Mouse (Mus musculus) layer of hippocampus, adult 11-12 months (tissue): Measurements from ENCODE around the gene Lamc2.

Source experiments
- DNase-seq: peaks from one replicate; pipeline ENCODE4 v3.0.0; 2022; ENCODE audit warnings: low spot score

Gene Lamc2

DNA sequence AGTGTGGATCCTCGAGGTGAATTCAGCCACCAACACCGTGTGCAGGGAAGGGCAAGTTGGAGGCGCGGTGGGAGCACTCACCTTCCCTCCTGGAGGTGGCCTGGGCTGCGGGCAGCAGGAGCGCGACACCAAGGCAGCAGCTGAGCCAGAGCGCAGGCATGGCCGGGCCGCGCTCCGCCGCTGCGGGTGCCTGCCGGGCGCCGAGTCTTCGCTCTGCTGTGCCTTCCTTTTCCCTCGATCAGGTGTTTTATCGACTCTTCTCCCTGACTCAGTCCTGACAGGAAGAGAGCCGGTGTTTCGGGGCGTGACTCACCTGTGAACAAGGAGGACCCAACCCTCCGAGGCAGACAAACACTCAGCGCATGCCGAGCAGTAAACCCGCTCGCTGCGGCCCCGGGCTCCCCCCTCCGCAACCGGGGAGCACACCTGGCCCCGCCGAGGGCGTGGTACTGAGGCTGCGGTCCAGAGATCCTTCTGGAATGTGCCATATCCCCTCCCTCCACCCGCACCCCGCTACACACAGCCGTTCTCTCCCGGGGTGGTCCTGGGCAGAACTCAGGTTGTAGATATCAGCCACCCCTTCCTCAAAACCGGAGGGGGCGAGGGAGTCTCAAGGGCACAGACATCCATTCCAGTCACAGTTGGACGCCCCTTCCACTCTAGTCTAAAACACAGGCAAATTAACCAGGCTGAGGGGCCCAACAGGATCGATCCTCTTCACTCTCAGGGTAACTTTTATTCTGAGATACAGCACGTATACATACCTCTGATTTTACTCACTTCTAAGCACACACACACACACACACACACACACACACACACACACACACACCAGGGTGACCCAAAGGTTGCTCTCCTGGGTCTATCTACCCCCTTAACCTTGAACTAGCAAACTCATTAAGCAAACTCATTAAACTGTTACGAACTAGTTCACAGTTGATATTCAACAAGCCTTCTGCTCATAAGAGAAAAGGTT is at the start of gene Lamc2:
Gene Lamc2 (minus strand): TSS at position 620 of the 976 bp plus-strand sequence.
- no peak for DNase-seq

DNA sequence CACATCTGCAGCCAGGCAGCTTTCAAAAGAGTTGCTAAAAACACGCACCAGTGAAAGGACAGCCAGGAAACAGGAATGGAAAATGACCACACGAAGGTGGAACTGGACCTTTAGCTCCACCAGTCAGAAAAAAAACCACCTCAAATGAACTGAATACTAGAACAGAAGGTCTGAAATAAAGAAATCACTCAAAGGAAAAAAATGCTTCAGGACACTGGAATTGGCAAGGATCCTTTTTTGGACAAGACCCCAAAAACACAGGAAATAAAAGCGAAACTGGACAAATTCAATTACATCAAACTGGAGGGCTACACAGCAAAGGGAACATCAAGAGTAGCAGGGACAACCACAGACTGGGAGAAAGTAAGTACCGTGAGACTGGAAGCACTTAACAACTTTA is 49.3 kb upstream of the Lamc2 start:
- no peak for DNase-seq

DNA sequence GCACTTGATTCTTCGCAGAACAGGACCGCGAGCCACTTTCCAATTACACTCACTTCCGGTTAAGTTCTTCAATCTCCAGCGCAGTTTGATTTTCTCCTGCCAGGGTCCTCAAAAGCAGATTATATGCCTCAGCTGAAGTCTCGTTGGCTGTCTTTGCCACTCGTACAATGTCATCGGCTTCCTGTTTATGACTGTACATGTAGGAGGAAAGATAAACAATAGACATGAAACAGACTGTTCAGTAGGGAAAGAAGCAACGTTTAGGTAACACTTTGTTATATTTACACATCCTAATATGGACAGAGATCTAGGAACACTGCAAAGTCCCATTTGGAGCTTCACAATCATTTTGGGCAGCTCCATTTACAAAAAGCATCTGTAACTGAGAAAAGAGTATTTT is 45.4 kb upstream of the Lamc2 start:
- no peak for DNase-seq

DNA sequence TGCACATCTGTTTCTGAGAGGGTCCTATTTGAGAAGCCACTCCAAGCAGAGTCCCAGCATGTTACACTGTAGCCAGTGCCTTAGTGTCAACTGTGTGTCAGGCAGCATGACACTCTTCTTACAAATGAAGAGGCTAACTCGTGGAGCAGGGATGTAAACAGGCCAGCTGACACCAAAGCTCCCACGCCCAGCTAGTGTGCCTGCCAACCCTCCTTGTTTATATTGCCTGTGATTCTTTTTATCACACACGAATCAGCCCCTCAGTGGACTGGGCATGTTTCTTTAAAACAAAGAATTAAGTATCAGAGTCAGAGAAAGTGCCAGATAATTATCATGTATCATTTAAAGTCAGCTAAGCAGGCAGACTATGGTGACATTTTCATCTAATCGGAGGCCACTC is 41.7 kb upstream of the Lamc2 start:
- no peak for DNase-seq

DNA sequence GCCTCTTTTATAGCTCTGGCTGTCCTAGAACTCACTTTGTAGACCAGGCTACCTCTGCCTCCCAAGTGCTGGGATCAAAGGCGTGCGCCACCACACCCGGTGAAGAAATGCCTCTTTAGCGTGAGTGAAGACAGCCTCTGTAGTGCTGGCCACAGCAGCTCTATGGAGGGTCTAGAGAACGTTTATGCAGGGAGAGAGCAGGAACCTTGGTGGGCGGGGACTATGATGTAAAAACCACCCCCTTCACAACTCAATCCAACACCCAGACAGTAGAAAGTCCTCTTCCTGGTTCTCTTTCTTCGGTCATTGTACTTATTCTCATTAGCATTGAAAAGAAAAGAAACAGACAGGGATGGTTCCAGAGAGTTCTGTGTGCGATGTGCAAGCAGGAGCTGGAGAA is 40.8 kb upstream of the Lamc2 start:
- no peak for DNase-seq

DNA sequence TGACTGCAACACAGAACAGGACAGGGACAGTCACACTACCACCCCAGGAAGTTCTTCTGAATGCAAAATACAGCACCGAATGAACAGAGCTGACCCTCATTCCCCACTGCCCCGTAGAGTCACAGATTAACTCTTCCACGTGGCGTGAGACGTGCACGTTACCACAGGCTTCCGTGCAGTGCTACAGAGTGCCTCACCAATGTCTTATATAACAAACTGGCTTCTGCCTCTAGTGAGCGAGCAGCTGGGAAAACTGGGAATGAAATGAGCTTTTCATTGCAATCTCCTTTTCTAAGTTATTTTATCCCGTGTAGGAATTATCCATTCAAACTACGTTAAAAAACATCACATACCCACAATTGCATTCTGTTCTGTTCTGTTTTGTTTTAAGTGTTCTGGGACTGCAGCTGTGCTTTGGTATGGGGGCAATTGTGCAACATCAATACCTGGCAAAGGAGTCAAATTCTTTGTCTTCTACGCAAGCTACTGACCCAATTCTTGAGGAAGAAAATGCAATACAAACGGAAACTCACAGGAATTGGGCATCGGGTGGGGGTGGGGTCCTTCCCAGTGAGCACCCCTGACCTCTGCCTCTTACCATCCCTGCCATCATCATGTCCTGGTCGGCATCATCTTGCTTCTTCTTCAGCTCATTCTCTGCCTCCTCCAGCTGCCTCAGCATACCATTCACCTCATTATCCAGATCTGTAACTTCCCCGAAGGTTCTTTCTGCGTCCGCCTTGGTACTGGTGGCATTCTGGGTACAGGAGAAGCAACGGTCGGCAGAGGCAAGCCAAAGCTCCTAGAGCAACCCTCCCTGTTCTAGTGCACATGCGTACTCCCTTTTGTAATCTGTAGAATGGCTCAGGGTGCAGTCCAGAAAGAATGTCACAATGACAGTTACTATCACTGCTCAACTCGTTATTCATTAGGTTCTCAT is 39.8 kb upstream of the Lamc2 start:
- DNase-seq: peak; percentile 46

DNA sequence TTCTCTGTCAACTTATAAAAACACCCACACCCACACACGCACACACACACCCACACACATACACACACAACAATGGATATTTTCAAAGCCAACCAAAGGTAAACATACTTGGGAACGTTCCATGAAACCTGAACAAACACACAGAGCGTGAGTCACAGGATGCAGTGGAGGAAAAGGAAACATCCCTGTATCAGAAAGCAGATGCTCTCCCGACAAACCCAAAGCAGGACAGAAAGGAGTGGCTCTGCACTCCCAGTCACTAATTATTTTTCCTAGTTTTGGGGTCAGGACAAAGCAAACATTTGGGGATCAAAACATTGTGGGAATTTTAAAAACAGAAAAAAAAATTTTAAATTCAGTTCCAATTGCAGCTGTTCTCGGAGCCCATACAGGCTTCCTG is 38.1 kb upstream of the Lamc2 start:
- no peak for DNase-seq

DNA sequence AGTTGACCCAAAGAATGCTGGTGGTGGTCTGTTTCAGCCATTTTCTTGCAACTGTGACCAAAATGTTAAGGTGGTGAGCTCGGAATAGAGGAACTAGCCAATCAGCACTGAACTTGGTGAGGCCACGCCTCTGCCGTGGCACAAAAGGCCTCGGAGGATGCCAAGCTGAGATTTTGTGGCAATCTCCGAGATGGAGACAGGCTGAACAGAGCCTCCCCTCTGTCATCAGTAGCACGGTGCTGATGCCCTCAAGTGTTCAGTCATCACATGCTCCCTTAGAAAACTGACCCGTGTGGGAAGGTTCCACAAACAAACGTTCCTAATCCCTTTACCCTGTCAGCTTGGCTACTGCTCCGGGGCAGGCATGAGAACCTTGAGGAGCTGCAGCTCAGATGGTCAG is 33.1 kb upstream of the Lamc2 start:
- no peak for DNase-seq

DNA sequence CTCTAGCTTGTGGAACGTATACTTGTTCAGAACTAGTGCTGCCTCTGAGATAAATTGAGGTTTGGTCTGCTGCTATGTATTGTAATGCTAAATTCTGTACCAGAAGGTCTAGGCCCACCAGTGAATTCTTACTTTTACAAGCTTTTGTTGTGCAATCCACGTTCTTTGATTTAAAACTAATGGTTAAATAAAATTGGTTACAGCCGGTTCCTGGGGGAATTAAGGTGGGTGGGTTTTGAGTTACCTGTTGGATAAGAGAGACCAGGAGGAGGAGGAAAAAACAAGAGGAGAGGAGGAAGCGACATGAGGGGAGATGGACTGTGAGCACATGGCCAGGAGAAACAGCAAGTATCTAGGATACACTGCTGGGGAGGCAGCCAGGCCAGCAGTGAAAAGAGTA is 30.3 kb upstream of the Lamc2 start:
- DNase-seq: no peak

DNA sequence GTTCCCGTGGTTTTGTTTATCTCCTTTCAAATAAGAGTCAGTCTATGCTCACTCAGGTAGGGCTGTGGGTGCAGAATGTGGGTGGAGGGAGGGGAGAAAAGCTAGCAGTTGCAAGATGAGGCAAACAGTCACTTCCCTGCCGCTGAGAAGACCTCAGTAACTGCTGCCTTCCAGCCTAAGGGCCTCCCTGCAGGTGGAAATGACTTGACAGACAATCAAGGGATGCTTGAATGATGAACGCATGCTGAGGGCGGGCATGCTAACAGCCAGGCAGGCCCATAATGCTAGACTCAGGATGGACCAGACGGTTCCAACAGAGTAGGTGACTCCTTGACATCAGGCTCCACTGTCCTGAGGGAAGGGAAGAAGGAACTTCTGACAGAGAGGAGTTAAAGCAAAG is 29.4 kb upstream of the Lamc2 start:
- DNase-seq: no peak

DNA sequence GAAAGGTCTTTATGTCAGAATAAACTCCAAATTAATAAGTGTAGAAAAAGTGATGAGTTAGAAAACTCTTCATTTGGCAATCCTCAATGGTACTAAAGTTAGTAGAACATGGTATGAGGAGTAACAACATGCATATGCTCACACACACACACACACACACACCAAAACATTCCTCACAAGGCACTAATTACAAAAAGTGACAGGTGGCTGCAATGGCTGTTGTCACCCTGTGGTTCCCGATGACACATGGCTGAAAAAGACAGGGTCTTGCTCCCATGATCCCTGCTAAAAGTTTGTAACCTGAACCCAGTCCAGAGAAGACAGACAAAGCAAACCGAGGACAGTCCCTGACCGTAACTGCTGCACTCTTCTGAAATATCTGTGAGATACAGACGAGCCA is 24.7 kb upstream of the Lamc2 start:
- no peak for DNase-seq

DNA sequence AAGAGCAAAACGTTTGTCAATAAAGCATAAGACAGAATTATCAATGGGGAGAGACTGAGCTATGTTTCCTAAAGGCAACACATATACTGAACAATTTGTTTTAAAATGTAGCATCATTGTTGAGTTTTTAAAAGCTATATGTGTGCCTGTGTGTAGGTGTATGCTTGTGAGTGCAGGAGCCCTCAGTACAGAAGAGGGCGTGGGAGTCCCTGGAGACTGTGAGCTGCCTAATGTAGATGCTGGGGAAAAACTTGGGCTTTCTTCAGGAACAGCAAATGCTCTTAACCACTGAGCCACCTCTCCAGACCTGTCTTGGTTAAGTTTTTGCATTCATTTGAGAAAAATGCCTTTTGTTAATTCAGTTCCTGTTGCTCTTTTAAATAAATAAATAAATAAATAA is 24.0 kb upstream of the Lamc2 start:
- DNase-seq: no peak

DNA sequence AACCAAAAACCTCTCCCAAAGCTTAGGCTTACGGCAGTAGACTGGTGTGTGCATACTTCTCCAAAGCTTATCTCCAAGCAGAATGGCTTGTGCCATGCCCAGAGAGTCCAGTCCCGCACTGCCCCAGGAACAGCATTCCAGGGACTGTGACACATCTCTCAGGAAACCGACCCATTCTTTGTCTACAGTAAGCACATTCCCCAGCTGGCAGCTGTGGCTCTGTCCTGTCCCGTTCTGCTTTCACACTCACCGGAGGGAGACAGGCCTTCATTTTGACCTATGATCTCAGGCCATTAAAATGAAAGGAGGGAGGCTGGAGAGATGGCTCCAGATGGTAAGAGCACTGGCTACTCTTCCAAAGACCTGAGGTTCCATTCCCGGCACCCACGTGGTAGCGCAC is 15.9 kb upstream of the Lamc2 start:
- DNase-seq: no peak

DNA sequence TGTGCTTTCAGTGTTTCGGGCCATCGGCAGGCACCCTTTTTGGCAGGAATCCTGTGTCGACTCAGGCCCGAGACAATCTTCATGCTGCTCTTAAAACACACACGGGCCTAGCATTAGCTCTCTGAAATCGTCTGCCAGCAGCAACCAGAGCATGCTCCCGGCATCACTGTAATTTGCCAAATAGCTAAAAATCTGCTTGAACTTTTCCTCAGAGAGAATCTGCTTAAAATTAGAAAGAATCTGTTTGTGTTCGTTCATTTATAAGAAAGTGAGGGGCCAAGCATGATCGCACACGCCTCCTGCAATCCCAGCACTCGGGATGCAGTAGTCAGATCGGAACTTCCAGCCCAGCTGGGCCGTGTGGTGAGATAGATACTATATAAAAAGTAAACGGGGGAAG is 15.2 kb upstream of the Lamc2 start:
- no peak for DNase-seq

DNA sequence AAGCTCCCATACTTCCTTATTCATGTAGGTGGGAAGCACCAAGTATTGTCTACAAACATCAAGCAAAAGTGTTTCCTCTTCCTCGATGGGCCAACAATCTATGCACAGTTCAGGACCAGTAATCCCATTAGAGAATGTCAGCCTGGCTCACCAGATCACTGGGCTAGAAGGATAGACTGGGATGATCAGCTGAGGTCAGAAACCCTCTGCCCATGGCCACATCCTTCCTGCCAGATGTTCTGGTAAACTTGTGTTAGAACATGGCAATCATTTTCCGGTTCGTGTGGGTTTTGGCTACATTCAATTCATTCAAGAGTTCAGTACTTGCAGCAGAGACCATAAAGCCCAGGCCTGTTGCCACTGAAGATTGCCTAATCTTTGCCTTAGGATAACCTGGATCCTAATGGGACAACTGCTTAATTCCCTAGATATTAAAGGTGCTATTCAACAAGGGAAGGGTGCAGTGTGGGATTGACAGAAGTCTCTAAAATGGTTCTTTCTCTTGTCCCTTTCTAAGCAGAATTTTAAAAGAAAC is 11.1 kb upstream of the Lamc2 start:
- no peak for DNase-seq

DNA sequence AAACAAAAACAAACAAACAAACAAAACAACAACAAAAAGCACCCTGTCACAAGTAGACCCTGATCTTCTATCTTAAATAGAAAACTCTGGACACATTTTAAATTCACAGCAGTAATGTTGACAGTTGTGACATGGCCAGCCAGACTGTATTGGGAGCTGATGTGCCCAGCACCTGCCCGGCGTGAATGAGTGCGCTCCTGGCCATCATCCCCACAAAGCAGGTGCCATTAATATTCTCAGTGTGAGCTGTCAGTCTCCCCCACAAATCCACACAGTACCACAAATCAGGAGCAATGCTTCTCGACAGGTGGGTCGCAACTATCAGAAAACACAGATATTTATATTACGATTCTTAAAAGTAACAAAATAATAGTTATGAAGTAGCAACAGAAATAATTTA is 6.7 kb upstream of the Lamc2 start:
- DNase-seq: no peak

DNA sequence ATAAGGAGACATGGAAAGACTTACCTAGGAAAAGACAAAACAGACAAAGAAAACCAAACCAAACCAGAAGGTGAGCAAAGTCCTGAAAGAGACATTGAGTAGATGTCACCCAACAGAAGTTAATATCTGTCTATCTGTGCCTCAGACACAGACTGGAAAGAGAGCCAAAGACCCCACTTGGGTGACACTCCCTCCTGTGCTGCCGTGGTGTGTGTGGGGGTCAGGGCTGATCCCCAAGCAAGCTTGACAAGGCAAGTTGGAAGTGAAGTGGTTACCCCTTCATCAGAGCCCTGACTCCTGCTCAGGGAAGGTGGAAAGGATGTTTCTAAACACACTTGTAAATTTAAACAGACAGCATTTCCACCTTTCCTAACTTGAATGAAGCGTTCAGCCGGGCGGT is 6.1 kb upstream of the Lamc2 start:
- DNase-seq: no peak

DNA sequence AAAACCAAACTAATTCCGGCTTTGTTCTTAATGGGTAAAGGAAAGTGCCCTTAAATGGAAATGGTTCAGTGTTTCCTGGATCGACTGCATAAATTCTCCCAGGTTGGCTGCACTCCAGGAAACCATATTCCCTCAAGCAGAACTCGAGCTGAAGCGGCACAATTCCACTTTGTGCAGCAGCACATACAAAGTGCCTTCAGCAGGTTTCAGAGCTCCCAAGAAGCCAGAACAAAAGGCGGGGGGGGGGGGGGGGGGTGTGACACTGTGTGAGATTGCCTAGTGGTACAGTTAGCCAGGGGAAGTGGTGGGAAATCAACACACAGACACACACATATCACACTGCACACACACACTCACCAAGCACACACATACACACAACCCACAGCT is 5.7 kb upstream of the Lamc2 start:
- peak; percentile 54 for DNase-seq

DNA sequence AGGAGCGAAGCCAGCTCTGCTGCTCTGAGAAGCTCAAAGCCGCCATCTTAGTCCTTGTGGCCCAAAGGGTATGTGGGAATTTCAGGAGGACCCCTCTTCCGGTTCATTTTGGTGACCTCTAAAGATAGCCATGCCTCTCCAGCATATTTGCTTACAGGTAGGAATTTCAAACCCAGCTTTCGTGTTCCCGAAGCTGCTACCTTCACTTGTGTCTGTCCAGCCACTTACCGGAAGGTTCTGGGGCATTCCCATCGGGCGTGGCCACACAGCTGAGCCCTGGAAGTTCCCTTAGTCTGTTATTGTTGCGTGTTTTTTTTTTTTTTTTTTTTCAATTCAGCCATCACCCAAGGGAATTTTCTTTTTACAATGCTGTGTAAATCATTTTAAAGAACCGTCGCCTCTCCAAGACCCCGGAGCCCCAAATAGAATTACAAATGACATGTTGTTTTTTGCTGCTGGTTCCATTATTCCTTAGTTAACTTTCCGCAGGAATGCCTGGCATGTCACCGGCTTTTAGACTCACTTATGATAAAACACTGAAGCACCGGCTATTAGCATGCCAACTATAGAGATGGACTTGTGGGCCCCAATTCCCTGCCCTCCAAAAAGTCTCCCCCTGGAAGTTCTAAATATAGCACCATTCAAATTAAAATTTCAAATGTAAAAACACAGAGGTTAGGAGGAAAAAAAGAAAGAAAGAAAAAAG is 5.1 kb upstream of the Lamc2 start:
- no peak for DNase-seq

DNA sequence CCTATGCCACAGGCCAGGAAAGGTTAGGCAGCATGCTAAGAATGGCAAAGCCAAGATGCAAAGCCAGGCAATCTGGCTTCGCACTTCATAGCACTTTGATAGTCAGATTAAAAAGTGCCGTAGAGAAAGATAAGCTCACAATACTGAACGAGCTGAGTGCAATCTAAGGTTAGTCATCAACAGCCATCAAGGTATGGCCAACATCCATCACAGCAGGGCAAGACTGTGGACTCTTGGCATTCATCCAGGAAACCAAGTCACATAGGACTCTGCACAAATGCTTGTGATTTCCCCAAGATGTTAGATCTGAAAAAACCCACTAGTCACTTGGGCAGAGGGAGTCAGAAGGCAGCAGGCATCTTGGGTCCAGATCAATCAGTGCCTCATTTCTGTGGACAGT is 1.8 kb upstream of the Lamc2 start:
- DNase-seq: no peak

DNA sequence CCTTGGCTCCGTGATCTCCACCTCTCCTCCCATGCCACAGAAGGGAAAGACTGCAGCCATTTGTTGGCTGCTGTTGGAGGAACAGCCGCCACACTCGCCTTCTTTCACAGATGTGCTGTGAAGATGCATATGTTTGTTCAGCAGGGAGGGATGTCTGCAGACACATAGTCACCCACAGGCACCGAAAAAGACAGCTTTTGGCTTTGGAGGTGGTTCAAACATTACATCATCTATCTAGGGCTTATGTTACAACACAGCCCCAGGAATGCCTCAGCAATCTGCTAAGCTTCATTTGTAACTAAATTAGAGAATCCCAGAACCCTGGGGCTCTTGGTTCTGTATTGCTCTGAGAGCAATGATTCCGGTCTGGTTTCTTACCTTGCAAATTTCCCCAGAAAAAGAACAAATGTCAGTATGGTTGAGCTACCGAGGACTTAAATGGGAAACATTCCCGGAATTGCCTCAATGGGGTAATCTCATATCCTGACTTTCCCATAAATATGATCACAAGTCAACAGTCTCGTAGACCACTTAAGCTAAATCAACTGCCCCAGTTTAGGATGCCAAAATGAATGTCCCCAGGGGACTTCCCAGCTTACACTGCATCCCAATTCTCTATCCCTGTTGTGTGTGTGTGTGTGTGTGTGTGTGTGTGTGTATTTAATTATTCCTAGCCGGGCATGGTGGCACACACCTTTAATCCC is 5.5 kb downstream of the Lamc2 start:
- DNase-seq: peak; percentile 70
